Mouse (Mus musculus) ES-E14 (cell line): ENCODE measurements around the gene Sars2. TPM values are rescaled to one million over a fixed set of nuclear protein-coding genes. Genes with fewer than 3 reads are reported as not detected.

ENCODE experiments used
- DNase-seq: peaks from one replicate; pipeline ENCODE4 v3.0.0-alpha.2; 2013; ENCODE audit warnings: low read depth, low spot score
- H3K27ac ChIP-seq: 2 replicates; pipeline ENCODE4 v1.5.1; 2012; ENCODE audit warnings: low read depth, mild to moderate bottlenecking, low read length, moderate library complexity, mixed read lengths; ENCODE audit not compliant: poor library complexity, insufficient read depth, severe bottlenecking
- H3K36me3 ChIP-seq: 2 replicates; pipeline ENCODE4 v1.6.1; 2012; ENCODE audit warnings: mild to moderate bottlenecking, low read length, moderate library complexity, mixed read lengths; ENCODE audit not compliant: control insufficient read depth, poor library complexity, insufficient read depth, severe bottlenecking
- H3K4me1 ChIP-seq, 2 experiments: fragments of 150-350 bp in 1 of 2; sonication (generic) in 1 of 2; 2 replicates each; pipeline ENCODE4 v1.6.1; 2012; ENCODE audit warnings: low read length in 2 of 2, mild to moderate bottlenecking in 1 of 2, mixed read lengths in 1 of 2; ENCODE audit not compliant: control insufficient read depth in 2 of 2, insufficient read depth in 2 of 2, poor library complexity in 1 of 2
- H3K4me3 ChIP-seq, 2 experiments: fragments of 150-350 bp in 1 of 2; sonication (generic) in 1 of 2; 2 replicates each; pipeline ENCODE4 v1.5.1; 2012; ENCODE audit warnings: low read length in 2 of 2, low read depth in 1 of 2, mild to moderate bottlenecking in 1 of 2, mixed read lengths in 1 of 2; ENCODE audit not compliant: insufficient read depth in 1 of 2, poor library complexity in 1 of 2, severe bottlenecking in 1 of 2
- H3K9ac ChIP-seq: 2 replicates; pipeline ENCODE4 v1.6.1; 2012; ENCODE audit warnings: low read depth, mild to moderate bottlenecking, low read length, mixed read lengths; ENCODE audit not compliant: poor library complexity, insufficient read depth, severe bottlenecking
- H3K9me3 ChIP-seq: fragments of 150-350 bp; sonication (generic); 2 replicates; pipeline ENCODE4 v1.6.1; 2012; ENCODE audit warnings: low read depth, mild to moderate bottlenecking, low read length; ENCODE audit not compliant: control insufficient read depth, insufficient read depth
- CHD2 ChIP-seq: IDR thresholded peaks from 2 replicates; pipeline ENCODE4 v1.6.1; 2014; ENCODE audit warnings: mild to moderate bottlenecking, low read depth, low read length, inconsistent platforms
- HCFC1 ChIP-seq: IDR thresholded peaks from 2 replicates; pipeline ENCODE4 v1.6.1; 2012; ENCODE audit warnings: low read length, inconsistent platforms, borderline replicate concordance; ENCODE audit not compliant: insufficient read depth
- MAFK ChIP-seq: IDR thresholded peaks from 2 replicates; pipeline ENCODE4 v1.6.1; 2014; ENCODE audit warnings: mild to moderate bottlenecking, low read depth, low read length, inconsistent platforms; ENCODE audit not compliant: insufficient read depth
- ZC3H11A ChIP-seq: IDR thresholded peaks from 2 replicates; pipeline ENCODE4 v1.6.1; 2012; ENCODE audit warnings: low read depth, mild to moderate bottlenecking, inconsistent platforms, low read length, borderline replicate concordance
- ZNF384 ChIP-seq: IDR thresholded peaks from 2 replicates; pipeline ENCODE4 v1.6.1; 2012; ENCODE audit warnings: low read depth, low read length, inconsistent platforms
- in situ Hi-C, 2 experiments: fragments of 600-800 bp; cut with MboI; formaldehyde crosslinking; loops; one replicate each; pipeline ENCODE4 v1.15.1; 2025; ENCODE audit warnings: low sequenced_read_pairs in 2 of 2, inconsistent platforms in 1 of 2; ENCODE audit not compliant: unreplicated experiment in 2 of 2
- total RNA-seq: library from RNA; depleted of rRNA; stranded (reverse); fragments of 300-350 nt; gene quantifications from 2 replicates; pipeline ENCODE4 v1.2.3, GENCODE M21; 2012

Gene Sars2
- total RNA-seq, 1 experiment: 25.2 TPM

- H3K9ac ChIP-seq: no peak overlapping the region
- no peak for TF ChIP-seq HCFC1
- TF ChIP-seq ZNF384: peak; percentile 58; the same call in 1 of the 2 replicates
- in situ Hi-C loops: loop anchor here in 1 of 2 experiments (10.0 kb wide), 1 partner anchor 117 kb away; no protein-coding TSS in a partner anchor
- no peaks in the 10 kb centered on the region for H3K9me3 ChIP-seq
- no peak for DNase-seq
- peaks cover 0 to 3% of the 10 kb centered on the region in 2 experiments; a peak in 2 of 4 replicates for H3K4me1 ChIP-seq
- H3K4me3 ChIP-seq: no peak overlapping the region
- H3K27ac ChIP-seq: no peak overlapping the region
- H3K36me3 ChIP-seq: peaks cover 2% of the 10 kb centered on the region; the same call in 1 of the 2 replicates
These were observed 19.7 kb upstream of the Sars2 start for GRCm38 (mm10) chr7:28722079-28722478.

- no peak overlapping the region for H3K27ac ChIP-seq
- TF ChIP-seq ZC3H11A (no peak), MAFK (peak; percentile 84)
- peaks cover 0 to 3% of the 10 kb centered on the region in 2 experiments; a peak in 2 of 4 replicates for H3K4me1 ChIP-seq
- no peak for DNase-seq
- in situ Hi-C loops: loop anchor here in 1 of 2 experiments (10.0 kb wide), 1 partner anchor 120 kb away; no protein-coding TSS in a partner anchor
- H3K4me3 ChIP-seq: no peak overlapping the region
- H3K36me3 ChIP-seq: peaks cover 2% of the 10 kb centered on the region; the same call in 1 of the 2 replicates
- H3K9ac ChIP-seq: no peak overlapping the region
- no peaks in the 10 kb centered on the region for H3K9me3 ChIP-seq
These were observed 17.2 kb upstream of the Sars2 start for GRCm38 (mm10) chr7:28724613-28725012.

- Histone ChIP-seq H3K4me1 (no peaks in the 10 kb centered on the region), H3K4me3 (no peak overlapping the region), H3K9ac (no peak overlapping the region), H3K9me3 (no peaks in the 10 kb centered on the region), H3K36me3 (peaks cover 2% of the 10 kb centered on the region; the same call in 1 of the 2 replicates), H3K27ac (no peak overlapping the region)
- DNase-seq: peak; percentile 67
- TF ChIP-seq ZC3H11A (peak; percentile 72), HCFC1 (no peak)
- in situ Hi-C loops: loop anchor here in 1 of 2 experiments (10.0 kb wide), 1 partner anchor 122 kb away; no protein-coding TSS in a partner anchor
These were observed 15.2 kb upstream of the Sars2 start for GRCm38 (mm10) chr7:28726600-28726999.

GRCm38 (mm10) chr7:28727649-28728340 is 14.0 kb upstream of the Sars2 start:
- TF ChIP-seq ZNF384 (no peak), HCFC1 (no peak), CHD2 (no peak), ZC3H11A (no peak), MAFK (no peak)
- H3K9ac ChIP-seq: no peak overlapping the region
- no peaks in the 10 kb centered on the region for H3K9me3 ChIP-seq
- in situ Hi-C loops: loop anchor here in 1 of 2 experiments (10.0 kb wide), 1 partner anchor 123 kb away; no protein-coding TSS in a partner anchor
- no peak for DNase-seq
- no peak overlapping the region for H3K27ac ChIP-seq
- no peak overlapping the region for H3K4me3 ChIP-seq
- no peaks in the 10 kb centered on the region for H3K4me1 ChIP-seq
- H3K36me3 ChIP-seq: peaks cover 2% of the 10 kb centered on the region; the same call in 1 of the 2 replicates
